In the genomic region with DNA sequence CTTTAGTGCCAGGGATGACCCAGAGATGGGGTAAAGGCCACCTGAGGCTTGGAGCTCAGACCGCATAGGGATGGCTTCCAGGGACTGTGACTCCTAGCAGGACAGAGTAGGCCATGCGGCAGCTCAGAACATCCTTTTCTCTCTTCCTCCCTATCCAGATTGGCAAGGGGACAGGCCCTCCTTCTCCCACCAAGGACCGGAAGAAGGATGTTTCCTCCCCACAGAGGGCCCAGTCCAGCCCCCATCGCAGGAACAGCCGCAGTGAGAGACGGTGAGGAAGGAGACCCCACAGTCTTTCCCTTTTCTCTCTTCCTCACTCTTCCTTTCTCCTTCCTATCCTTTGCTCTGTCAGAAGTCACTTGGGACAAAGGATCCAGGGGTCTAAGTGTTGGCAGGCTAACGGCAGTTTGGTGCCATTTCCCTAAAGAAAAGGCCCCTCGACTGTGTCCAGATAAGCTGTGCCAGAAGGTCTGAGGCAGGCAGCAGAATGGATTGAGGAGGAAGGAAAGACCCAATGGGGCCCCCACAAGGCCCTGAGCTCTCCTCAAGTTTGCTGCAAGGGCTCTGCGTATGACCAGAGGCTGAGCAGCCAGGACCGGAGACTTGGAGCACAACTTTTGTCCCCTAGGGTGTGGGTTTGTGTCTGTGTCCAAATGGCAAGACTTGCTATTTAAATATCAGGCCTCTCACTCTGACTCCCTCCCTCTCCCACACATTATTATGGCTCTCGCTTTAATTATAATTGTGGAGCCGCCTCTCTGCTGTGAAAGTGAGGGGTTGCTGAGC, we compare ENCODE assay signal across 10 mouse cellular contexts. TPM values are rescaled to one million over a fixed set of nuclear protein-coding genes. Genes with fewer than 3 reads are reported as not detected.
DNase-seq lines count a peak whose midpoint lies in the region; ATAC-seq and TF ChIP-seq lines count a peak whose summit lies in the region.
"Had no signal": no experiment of that assay in that cellular context is flagged by ENCODE, and none has a peak within 500 bp of the region (broad histone marks: within the 10 kb centered on the region; RNA-seq: fewer than 3 reads in every experiment).

No protein-coding gene starts in this region.

- no peak for TF ChIP-seq CTCF in lung, adult 2 months (IDR thresholded peaks at IDR 0.05; ENCODE audit: insufficient read depth, low read length)
- no peak for TF ChIP-seq CTCF in liver, postnatal 0 days (IDR thresholded peaks at IDR 0.05; ENCODE audit: low read depth)

- ATAC-seq in hindbrain, embryonic 16.5 days: no peak
- no peak for ATAC-seq in hindbrain, embryonic 12.5 days (ENCODE audit: low FRiP score)
- ATAC-seq in heart, embryonic 15.5 days (replicated peaks; ENCODE audit: insufficient number of reproducible peaks, insufficient read depth, low FRiP score, low read depth): no peak
- no peak for ATAC-seq in liver, postnatal 0 days
- ATAC-seq: intestine, postnatal 0 days had no signal

- no peaks in the 10 kb centered on the region for H3K9me3 ChIP-seq in hindbrain, embryonic 16.5 days (ENCODE audit: control insufficient read depth, low read length)
- H3K9me3 ChIP-seq in hindbrain, embryonic 12.5 days (replicated peaks): no peaks in the 10 kb centered on the region
- H3K9me3 ChIP-seq in heart, embryonic 15.5 days (replicated peaks): no peaks in the 10 kb centered on the region
- no peaks in the 10 kb centered on the region for H3K9me3 ChIP-seq in liver, postnatal 0 days (ENCODE audit: low read length)

- H3K36me3 ChIP-seq in hindbrain, embryonic 16.5 days (ENCODE audit: control insufficient read depth, insufficient read depth, low read length): peaks cover 35% of the 10 kb centered on the region
- peaks cover 79% of the 10 kb centered on the region for H3K36me3 ChIP-seq in hindbrain, embryonic 12.5 days
- no peaks in the 10 kb centered on the region for H3K36me3 ChIP-seq in heart, embryonic 15.5 days
- H3K36me3 ChIP-seq in liver, postnatal 0 days (replicated peaks; ENCODE audit: insufficient read depth, low read length): no peaks in the 10 kb centered on the region

- H3K9ac ChIP-seq in hindbrain, embryonic 16.5 days (ENCODE audit: low read depth, low read length): no peak overlapping the region; the same call in 1 of the 2 replicates
- H3K9ac ChIP-seq in hindbrain, embryonic 12.5 days: no peak overlapping the region
- H3K9ac ChIP-seq in heart, embryonic 15.5 days: no peak overlapping the region
- no peak overlapping the region for H3K9ac ChIP-seq in liver, postnatal 0 days (replicated peaks)

- no peaks in the 10 kb centered on the region for H3K27me3 ChIP-seq in hindbrain, embryonic 16.5 days (replicated peaks; ENCODE audit: control insufficient read depth, insufficient read depth, low read length)
- no peaks in the 10 kb centered on the region for H3K27me3 ChIP-seq in hindbrain, embryonic 12.5 days
- no peaks in the 10 kb centered on the region for H3K27me3 ChIP-seq in heart, embryonic 15.5 days
- no peaks in the 10 kb centered on the region for H3K27me3 ChIP-seq in liver, postnatal 0 days (ENCODE audit: insufficient read depth, low read length)

- peak; percentile 28 for DNase-seq in lung, postnatal 10 days
- no peak for DNase-seq in lung, adult 2 months
- no peak for DNase-seq in liver, postnatal 0 days
- no peak for DNase-seq in right cerebral cortex, adult 2 months (ENCODE audit: low spot score in 2 of 2)

- H3K4me3 ChIP-seq in hindbrain, embryonic 16.5 days (ENCODE audit: low read length): no peak overlapping the region
- no peak overlapping the region for H3K4me3 ChIP-seq in hindbrain, embryonic 12.5 days
- no peak overlapping the region for H3K4me3 ChIP-seq in lung, adult 2 months (replicated peaks; ENCODE audit: extremely low read depth, low read depth, low read length)
- no peak overlapping the region for H3K4me3 ChIP-seq in heart, embryonic 15.5 days
- no peak overlapping the region for H3K4me3 ChIP-seq in liver, postnatal 0 days (ENCODE audit: low read depth, low read length)

- peak overlapping the region; percentile 51 for H3K27ac ChIP-seq in hindbrain, embryonic 16.5 days (ENCODE audit: low read depth, low read length)
- H3K27ac ChIP-seq in hindbrain, embryonic 12.5 days: no peak overlapping the region
- H3K27ac ChIP-seq in heart, embryonic 15.5 days: peak overlapping the region; percentile 76
- H3K27ac ChIP-seq in liver, postnatal 0 days (ENCODE audit: low read depth): 0 out of 2 replicates have a peak overlapping the region, but pooled peaks have one; percentile 34
- H3K27ac ChIP-seq: macrophage had no signal

- peaks cover 8% of the 10 kb centered on the region; the same call in 1 of the 2 replicates for H3K4me1 ChIP-seq in hindbrain, embryonic 16.5 days (ENCODE audit: control insufficient read depth, insufficient read depth, low read depth, low read length)
- 0 out of 2 replicates have a peak, but pooled peaks cover 3% of the 10 kb centered on the region for H3K4me1 ChIP-seq in hindbrain, embryonic 12.5 days
- peaks cover 6% of the 10 kb centered on the region for H3K4me1 ChIP-seq in lung, adult 2 months (ENCODE audit: control insufficient read depth, insufficient read depth, low read length)
- peaks cover 55% of the 10 kb centered on the region for H3K4me1 ChIP-seq in heart, embryonic 15.5 days (replicated peaks)
- peaks cover 3% of the 10 kb centered on the region; the same call in 1 of the 2 replicates for H3K4me1 ChIP-seq in liver, postnatal 0 days (ENCODE audit: insufficient read depth)

- no peak for TF ChIP-seq POLR2A in lung, adult 2 months (IDR thresholded peaks at IDR 0.05; ENCODE audit: borderline replicate concordance, extremely low read depth, low read depth, low read length)

- TF ChIP-seq EP300 in liver, postnatal 0 days (IDR thresholded peaks at IDR 0.05; ENCODE audit: low read depth): no peak

- 77% methylated on average over 12 of the region's 12 CpGs for WGBS in hindbrain, embryonic 16.5 days
- whole genome bisulfite sequencing in hindbrain, embryonic 12.5 days: 85% methylated on average over 12 of the region's 12 CpGs
- WGBS in lung, adult 2 months: 63% methylated on average over 12 of the region's 12 CpGs
- WGBS in heart, embryonic 15.5 days: 69% methylated on average over 12 of the region's 12 CpGs
- 41% methylated on average over 12 of the region's 12 CpGs for WGBS in liver, postnatal 0 days (ENCODE audit: insufficient replicate concordance)

- H3K4me2 ChIP-seq in hindbrain, embryonic 16.5 days (ENCODE audit: low read length): no peak overlapping the region
- no peak overlapping the region for H3K4me2 ChIP-seq in hindbrain, embryonic 12.5 days (replicated peaks)
- H3K4me2 ChIP-seq in heart, embryonic 15.5 days: peak overlapping the region; percentile 2; the same call in 1 of the 2 replicates
- H3K4me2 ChIP-seq in liver, postnatal 0 days (ENCODE audit: low read depth, low read length): no peak overlapping the region

RNA-seq across cellular contexts. Expression of a gene that starts 12.4 kb away (rescaled TPM):
- 28.3 and 31.5 TPM in 2 replicates for polyA plus RNA-seq in hindbrain, embryonic 16.5 days (2015; fragmentation: Nextera tagmentation; extraction: Ambion mirVana)
- 34.4 and 35.3 TPM in 2 replicates for polyA plus RNA-seq in hindbrain, embryonic 12.5 days (2016; fragmentation: Nextera tagmentation; extraction: Ambion mirVana)
- 15.2 and 15.4 TPM in 2 replicates for polyA plus RNA-seq in lung, adult 2 months (2012; rRNA removed)
- polyA plus RNA-seq in heart, embryonic 15.5 days (2015; fragmentation: Nextera tagmentation; extraction: Ambion mirVana): 11.0 and 11.9 TPM in 2 replicates
- 1.3 and 1.4 TPM in 2 replicates for polyA plus RNA-seq in liver, postnatal 0 days (2015; fragmentation: Nextera tagmentation; extraction: Ambion mirVana)
- polyA plus RNA-seq: macrophage had no signal

RNA-seq across cellular contexts. Expression of a gene that starts 35.4 kb away (rescaled TPM):
- 10.0 and 13.0 TPM in 2 replicates for polyA plus RNA-seq in hindbrain, embryonic 16.5 days (2015; fragmentation: Nextera tagmentation; extraction: Ambion mirVana)
- polyA plus RNA-seq in hindbrain, embryonic 12.5 days (2016; fragmentation: Nextera tagmentation; extraction: Ambion mirVana): 15.8 and 17.0 TPM in 2 replicates
- 5.7 and 7.3 TPM in 2 replicates for polyA plus RNA-seq in lung, adult 2 months (2012; rRNA removed)
- 7.2 and 9.0 TPM in 2 replicates for polyA plus RNA-seq in heart, embryonic 15.5 days (2015; fragmentation: Nextera tagmentation; extraction: Ambion mirVana)
- 0.80 and 0.99 TPM in 2 replicates for polyA plus RNA-seq in liver, postnatal 0 days (2015; fragmentation: Nextera tagmentation; extraction: Ambion mirVana)

RNA-seq across cellular contexts. Expression of a gene that starts 43.3 kb away (rescaled TPM):
- polyA plus RNA-seq in hindbrain, embryonic 16.5 days (2015; fragmentation: Nextera tagmentation; extraction: Ambion mirVana): not detected in 2 replicates
- polyA plus RNA-seq in hindbrain, embryonic 12.5 days (2016; fragmentation: Nextera tagmentation; extraction: Ambion mirVana): not detected in 2 replicates
- polyA plus RNA-seq in lung, adult 2 months (2012; rRNA removed): not detected in 2 replicates
- not detected in 2 replicates for polyA plus RNA-seq in heart, embryonic 15.5 days (2015; fragmentation: Nextera tagmentation; extraction: Ambion mirVana)
- not detected in 2 replicates for polyA plus RNA-seq in liver, postnatal 0 days (2015; fragmentation: Nextera tagmentation; extraction: Ambion mirVana)
- polyA plus RNA-seq: intestine, postnatal 0 days; macrophage; small intestine, adult 2 months had no signal
